Mouse (Mus musculus) monocyte, adult 5-6 weeks (primary cell): Measurements from ENCODE around the gene Vmn1r188. TPM values are rescaled to one million over a fixed set of nuclear protein-coding genes. Genes with fewer than 3 reads are reported as not detected.
"Not testable (repeated sequence)": the region's sequence is repeated elsewhere in the genome, so short reads cannot be mapped to it uniquely, and the experiment has no call there.

Source experiments
- ATAC-seq: fragments of 153-309, 156-312 bp; replicated peaks from 2 replicates; pipeline ENCODE4 v1.8.0; 2017; ENCODE audit warnings: mild to moderate bottlenecking; ENCODE audit not compliant: low TSS enrichment, insufficient number of reproducible peaks, severe bottlenecking, poor library complexity, low FRiP score
- total RNA-seq: library from RNA; stranded (forward); fragments of 200-1000, 200-491, 200-594 nt; gene quantifications from 3 replicates; pipeline ENCODE4 v1.2.3, GENCODE M21; 2017

The Vmn1r188 gene
- total RNA-seq = not detected in 3 replicates

GRCm38 (mm10) chr13:22084140-22084539 lies at the start of gene Vmn1r188:
TSS of gene Vmn1r188 (plus strand) at chr13:22084440.
- not testable (repeated sequence) for ATAC-seq

- no peak for ATAC-seq
Measured at GRCm38 (mm10) chr13:22034443-22035266, 49.6 kb upstream of the Vmn1r188 start.

GRCm38 (mm10) chr13:22035267-22036148 lies 48.7 kb upstream of the Vmn1r188 start, which contains the start of the genes Hist1h2ah and Hist1h2bk:
TSS of gene Hist1h2ah (minus strand) at chr13:22035568.
TSS of gene Hist1h2bk (plus strand) at chr13:22035870.
- peak; percentile 99 for ATAC-seq

GRCm38 (mm10) chr13:22036149-22036956 lies 47.9 kb upstream of the Vmn1r188 start:
- no peak for ATAC-seq

- ATAC-seq = no peak
Measured at GRCm38 (mm10) chr13:22036986-22037385, 47.3 kb upstream of the Vmn1r188 start.

GRCm38 (mm10) chr13:22037415-22037814 lies 46.8 kb upstream of the Vmn1r188 start:
- ATAC-seq = no peak

GRCm38 (mm10) chr13:22039364-22039763 lies 44.9 kb upstream of the Vmn1r188 start:
- no peak for ATAC-seq

- ATAC-seq = no peak
Measured at GRCm38 (mm10) chr13:22039951-22040463, 44.2 kb upstream of the Vmn1r188 start.

GRCm38 (mm10) chr13:22040464-22041141 lies 43.6 kb upstream of the Vmn1r188 start:
- ATAC-seq = no peak

GRCm38 (mm10) chr13:22041142-22041536 lies 43.1 kb upstream of the Vmn1r188 start, which contains the start of gene Hist1h4i:
TSS of gene Hist1h4i (minus strand) at chr13:22041362.
- peak; percentile 84 for ATAC-seq

- no peak for ATAC-seq
Measured at GRCm38 (mm10) chr13:22041651-22042567, 42.3 kb upstream of the Vmn1r188 start.

GRCm38 (mm10) chr13:22042568-22043502 lies 41.4 kb upstream of the Vmn1r188 start, which contains the start of the genes Hist1h2ag and Hist1h2bj:
TSS of gene Hist1h2ag (minus strand) at chr13:22042944.
TSS of gene Hist1h2bj (plus strand) at chr13:22043214.
- peak; percentile 83 for ATAC-seq

- ATAC-seq = 0 out of 2 replicates have a peak, but pooled peaks have one; percentile 11
Measured at GRCm38 (mm10) chr13:22043503-22044431, 40.5 kb upstream of the Vmn1r188 start.

GRCm38 (mm10) chr13:22044432-22045155 lies 39.6 kb upstream of the Vmn1r188 start:
- no peak for ATAC-seq
